Mouse (Mus musculus) neural tube, embryonic 13.5 days (tissue): ENCODE data around the gene Syt1. TPM values are rescaled to one million over a fixed set of nuclear protein-coding genes. Genes with fewer than 3 reads are reported as not detected.

ENCODE experiments used
- ATAC-seq: fragments of 200-750 bp; cut with Nextera tagmentation; 2 replicates; pipeline ENCODE4 v1.8.0; 2017; ENCODE audit warnings: low read depth, mild to moderate bottlenecking, moderate TSS enrichment, moderate library complexity
- H3K27ac ChIP-seq: fragments of 300-500 bp; sonication (generic); replicated peaks from 2 replicates; pipeline ENCODE4 v1.5.1; 2015; ENCODE audit warnings: moderate library complexity, mild to moderate bottlenecking, inconsistent platforms
- H3K27me3 ChIP-seq: fragments of 300-500 bp; sonication (generic); 2 replicates; pipeline ENCODE4 v1.6.1; 2015; ENCODE audit warnings: mild to moderate bottlenecking, inconsistent platforms
- H3K36me3 ChIP-seq: fragments of 300-500 bp; sonication (generic); 2 replicates; pipeline ENCODE4 v1.6.1; 2015; ENCODE audit warnings: mild to moderate bottlenecking, inconsistent platforms
- H3K4me1 ChIP-seq: fragments of 300-500 bp; sonication (generic); replicated peaks from 2 replicates; pipeline ENCODE4 v1.6.1; 2015; ENCODE audit warnings: inconsistent platforms
- H3K4me2 ChIP-seq: fragments of 300-500 bp; sonication (generic); 2 replicates; pipeline ENCODE4 v1.6.1; 2015; ENCODE audit warnings: inconsistent platforms, mild to moderate bottlenecking, moderate library complexity
- H3K4me3 ChIP-seq: fragments of 300-500 bp; sonication (generic); 2 replicates; pipeline ENCODE4 v1.5.1; 2015; ENCODE audit warnings: mild to moderate bottlenecking, inconsistent platforms
- H3K9ac ChIP-seq: fragments of 300-500 bp; sonication (generic); 2 replicates; pipeline ENCODE4 v1.6.1; 2015; ENCODE audit warnings: moderate library complexity, mild to moderate bottlenecking, inconsistent platforms
- H3K9me3 ChIP-seq: fragments of 300-500 bp; sonication (generic); 2 replicates; pipeline ENCODE4 v1.6.1; 2016; ENCODE audit warnings: inconsistent platforms
- WGBS: fragments of 180-500 bp; shearing (Covaris S2); methylation state at CpG from one replicate; pipeline ENCODE4 v1.1.7; 2015; 5-methylcytosine and 5-hydroxymethylcytosine counted together
- polyA plus RNA-seq: library from polyadenylated mRNA; unstranded; fragments of >200 nt; fragmentation: Nextera tagmentation; extraction: Ambion mirVana; gene quantifications from 2 replicates; pipeline ENCODE4 v1.2.1, GENCODE M21; 2015

Syt1 gene
- polyA plus RNA-seq, 1 experiment from 2014 or later, result 70.4 TPM

DNA sequence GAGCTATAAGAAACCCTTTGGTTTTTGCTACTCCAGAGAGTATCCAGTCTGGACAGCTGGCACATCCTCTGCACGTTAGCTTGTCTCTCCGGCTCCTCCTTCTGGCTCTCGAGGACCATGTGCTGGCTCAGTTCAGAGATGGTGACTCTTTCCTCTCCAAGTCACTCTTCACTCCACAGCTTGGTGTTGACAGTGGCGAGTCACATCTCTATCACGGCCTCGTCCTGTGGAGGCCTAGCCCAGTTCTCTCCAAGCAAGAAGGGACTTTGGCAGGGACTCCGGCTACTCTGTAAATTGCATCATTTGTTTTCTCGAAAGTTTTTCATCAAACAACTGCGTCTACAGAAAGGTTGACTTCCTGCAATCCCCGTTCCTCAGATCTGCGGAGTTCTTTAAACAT, 562.4 kb downstream of the Syt1 start:
- H3K4me1 ChIP-seq, result peaks cover 22% of the 10 kb centered on the region
- no peak overlapping the region for H3K27ac ChIP-seq
- no peak overlapping the region for H3K4me2 ChIP-seq
- no peak overlapping the region for H3K4me3 ChIP-seq
- H3K9ac ChIP-seq, result no peak overlapping the region
- H3K36me3 ChIP-seq, result no peaks in the 10 kb centered on the region
- no peaks in the 10 kb centered on the region for H3K9me3 ChIP-seq
- ATAC-seq, result no peak
- H3K27me3 ChIP-seq, result 0 out of 2 replicates have a peak, but pooled peaks cover 5% of the 10 kb centered on the region
- 85% methylated on average over 11 of the region's 11 CpGs for WGBS
